Mouse (Mus musculus) pancreas, adult 10 weeks (tissue): ENCODE data around the gene Gapt. TPM values are rescaled to one million over a fixed set of nuclear protein-coding genes. Genes with fewer than 3 reads are reported as not detected.

Experiments used
- polyA plus RNA-seq: library from polyadenylated mRNA; stranded (reverse); fragments of 350-450 nt; fragmentation: Illumina TruSeq; extraction: RNeasy Lipid Tissue Mini Kit (QIAGEN cat#74804); gene quantifications from one replicate; pipeline ENCODE4 v1.2.3, GENCODE M21; 2015; ENCODE audit warnings: low read depth, low replicate concordance; ENCODE audit not compliant: insufficient read depth

Gene Gapt
- polyA plus RNA-seq = not detected

DNA sequence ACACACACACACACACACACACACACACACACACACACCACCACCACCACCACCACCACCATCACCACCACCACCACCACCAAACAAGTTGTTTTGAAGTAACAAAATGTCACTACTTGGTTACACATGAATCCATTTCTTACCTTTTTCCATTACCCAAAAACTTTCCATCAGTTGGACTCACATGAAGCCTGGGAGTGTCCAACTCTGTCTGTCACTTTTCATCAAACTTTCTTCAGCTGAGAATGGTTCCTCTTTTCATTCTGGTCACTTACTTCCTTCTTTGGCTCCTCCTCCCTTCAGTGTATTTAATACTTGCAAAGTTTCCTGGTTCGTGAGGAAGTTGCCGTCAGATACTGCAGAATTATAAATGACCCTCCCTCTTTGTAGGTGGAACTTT lies at the start of gene Gapt:
Gapt (minus strand) TSS at position 259 of the 400 bp plus-strand sequence.

DNA sequence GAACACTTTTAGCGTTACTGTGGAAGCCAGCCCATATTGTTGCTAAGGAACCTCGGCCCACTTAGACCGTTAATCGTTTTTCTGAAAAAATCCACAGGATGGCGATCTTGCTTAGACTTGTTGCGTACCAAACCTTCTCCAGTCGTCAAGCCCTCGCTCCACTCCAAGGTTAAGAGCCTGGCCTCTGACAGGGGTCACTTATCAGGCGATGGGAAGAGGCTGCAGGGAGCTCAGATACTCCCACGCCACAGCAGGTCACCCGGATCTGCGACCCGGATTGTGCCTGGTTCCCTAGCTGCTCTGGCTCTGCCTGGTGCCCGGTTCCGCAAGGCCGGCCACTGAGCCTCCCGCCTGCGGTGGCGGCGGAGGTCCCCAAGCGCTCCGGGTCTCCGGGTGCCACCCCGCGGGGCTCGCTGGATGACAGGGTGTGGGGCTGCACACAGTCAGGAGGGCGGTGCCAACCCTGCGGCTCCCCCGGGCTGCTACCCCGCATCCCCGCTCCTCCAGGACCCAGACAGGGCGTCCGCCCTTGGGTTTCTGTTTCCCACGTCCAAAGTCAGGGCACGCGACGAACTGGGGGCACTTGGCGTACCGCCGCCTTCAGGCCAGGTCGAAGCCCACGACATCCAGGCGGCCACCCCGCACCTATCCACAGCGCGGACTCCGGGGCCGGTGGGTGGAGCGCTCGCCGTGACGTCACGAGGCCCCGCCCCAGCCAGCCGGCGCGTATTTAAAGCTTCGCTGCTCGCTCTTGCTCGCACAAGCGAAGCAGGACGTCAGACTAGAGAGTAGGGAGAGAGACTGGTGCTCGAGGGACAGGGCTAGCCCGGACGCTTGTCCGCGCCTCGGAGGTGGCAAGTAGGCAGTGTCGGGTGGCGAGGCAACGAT lies 37.5 kb upstream of the Gapt start, which contains the start of gene Plk2:
Plk2 (plus strand) TSS at position 756 of the 888 bp plus-strand sequence.

Other genes with a start within 250 kb of the Gapt start
- 0.46 TPM for gene Rab3c, start 76.2 kb downstream of the Gapt start, polyA plus RNA-seq
- 44.0 TPM for gene Plk2, start 37.8 kb upstream of the Gapt start, polyA plus RNA-seq